Mouse (Mus musculus) cortical plate, adult 2 months (tissue): Measurements from ENCODE around the gene Arhgap15.

ENCODE experiments used
- CTCF ChIP-seq: fragments of 200-500 bp; IDR thresholded peaks from 2 replicates; pipeline ENCODE4 v1.5.1; 2011; ENCODE audit warnings: mild to moderate bottlenecking, control low read depth, low read length; ENCODE audit not compliant: insufficient read depth; ENCODE audit errors: extremely low read depth
- POLR2A ChIP-seq: fragments of 200-500 bp; IDR thresholded peaks from 2 replicates; pipeline ENCODE4 v1.6.1; 2011; ENCODE audit warnings: mild to moderate bottlenecking, low read length, control low read depth; ENCODE audit not compliant: insufficient read depth; ENCODE audit errors: extremely low read depth

DNA sequence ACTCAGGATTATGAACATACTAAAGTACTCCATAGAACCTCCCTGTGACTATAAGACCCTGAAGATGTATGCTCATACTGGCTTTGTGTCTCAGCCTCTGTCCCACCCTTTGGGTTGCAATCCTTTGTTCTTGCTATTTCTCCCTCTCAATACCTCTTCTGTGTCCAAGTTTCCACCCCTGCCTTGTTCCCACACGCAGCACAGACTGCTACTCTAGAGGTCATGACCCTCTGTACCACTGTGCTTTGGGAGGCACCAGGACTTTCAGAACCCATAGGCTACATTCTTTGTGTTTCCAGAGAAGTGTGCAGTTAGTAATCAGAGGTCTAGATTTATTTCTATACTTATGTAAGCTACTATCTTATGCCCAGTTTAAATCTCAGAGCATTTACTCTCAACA is 648.6 kb downstream of the Arhgap15 start:
- TF ChIP-seq POLR2A (no peak), CTCF (no peak)
